Mouse (Mus musculus) ES-E14 (cell line): Measurements from ENCODE around the gene Rcsd1. TPM values are rescaled to one million over a fixed set of nuclear protein-coding genes. Genes with fewer than 3 reads are reported as not detected.
A peak's percentile ranks its signal among the peaks of the same experiment; 100 is the strongest.

Source experiments
- DNase-seq: peaks from one replicate; pipeline ENCODE4 v3.0.0-alpha.2; 2013; ENCODE audit warnings: low read depth, low spot score
- H3K27ac ChIP-seq: 2 replicates; pipeline ENCODE4 v1.5.1; 2012; ENCODE audit warnings: low read depth, mild to moderate bottlenecking, low read length, moderate library complexity, mixed read lengths; ENCODE audit not compliant: poor library complexity, insufficient read depth, severe bottlenecking
- H3K36me3 ChIP-seq: 2 replicates; pipeline ENCODE4 v1.6.1; 2012; ENCODE audit warnings: mild to moderate bottlenecking, low read length, moderate library complexity, mixed read lengths; ENCODE audit not compliant: control insufficient read depth, poor library complexity, insufficient read depth, severe bottlenecking
- H3K4me1 ChIP-seq, 2 experiments: fragments of 150-350 bp in 1 of 2; sonication (generic) in 1 of 2; 2 replicates each; pipeline ENCODE4 v1.6.1; 2012; ENCODE audit warnings: low read length in 2 of 2, mild to moderate bottlenecking in 1 of 2, mixed read lengths in 1 of 2; ENCODE audit not compliant: control insufficient read depth in 2 of 2, insufficient read depth in 2 of 2, poor library complexity in 1 of 2
- H3K4me3 ChIP-seq, 2 experiments: fragments of 150-350 bp in 1 of 2; sonication (generic) in 1 of 2; 2 replicates each; pipeline ENCODE4 v1.5.1; 2012; ENCODE audit warnings: low read length in 2 of 2, low read depth in 1 of 2, mild to moderate bottlenecking in 1 of 2, mixed read lengths in 1 of 2; ENCODE audit not compliant: insufficient read depth in 1 of 2, poor library complexity in 1 of 2, severe bottlenecking in 1 of 2
- H3K9ac ChIP-seq: 2 replicates; pipeline ENCODE4 v1.6.1; 2012; ENCODE audit warnings: low read depth, mild to moderate bottlenecking, low read length, mixed read lengths; ENCODE audit not compliant: poor library complexity, insufficient read depth, severe bottlenecking
- H3K9me3 ChIP-seq: fragments of 150-350 bp; sonication (generic); 2 replicates; pipeline ENCODE4 v1.6.1; 2012; ENCODE audit warnings: low read depth, mild to moderate bottlenecking, low read length; ENCODE audit not compliant: control insufficient read depth, insufficient read depth
- CHD2 ChIP-seq: IDR thresholded peaks from 2 replicates; pipeline ENCODE4 v1.6.1; 2014; ENCODE audit warnings: mild to moderate bottlenecking, low read depth, low read length, inconsistent platforms
- HCFC1 ChIP-seq: IDR thresholded peaks from 2 replicates; pipeline ENCODE4 v1.6.1; 2012; ENCODE audit warnings: low read length, inconsistent platforms, borderline replicate concordance; ENCODE audit not compliant: insufficient read depth
- MAFK ChIP-seq: IDR thresholded peaks from 2 replicates; pipeline ENCODE4 v1.6.1; 2014; ENCODE audit warnings: mild to moderate bottlenecking, low read depth, low read length, inconsistent platforms; ENCODE audit not compliant: insufficient read depth
- ZC3H11A ChIP-seq: IDR thresholded peaks from 2 replicates; pipeline ENCODE4 v1.6.1; 2012; ENCODE audit warnings: low read depth, mild to moderate bottlenecking, inconsistent platforms, low read length, borderline replicate concordance
- ZNF384 ChIP-seq: IDR thresholded peaks from 2 replicates; pipeline ENCODE4 v1.6.1; 2012; ENCODE audit warnings: low read depth, low read length, inconsistent platforms
- in situ Hi-C, 2 experiments: fragments of 600-800 bp; cut with MboI; formaldehyde crosslinking; loops; one replicate each; pipeline ENCODE4 v1.15.1; 2025; ENCODE audit warnings: low sequenced_read_pairs in 2 of 2, inconsistent platforms in 1 of 2; ENCODE audit not compliant: unreplicated experiment in 2 of 2
- total RNA-seq: library from RNA; depleted of rRNA; stranded (reverse); fragments of 300-350 nt; gene quantifications from 2 replicates; pipeline ENCODE4 v1.2.3, GENCODE M21; 2012

Gene Rcsd1
- total RNA-seq, 1 experiment = 5.4 TPM

GRCm38 (mm10) chr1:165655022-165655421, 54.5 kb downstream of the Rcsd1 start:
- no peak overlapping the region for H3K27ac ChIP-seq
- no peaks in the 10 kb centered on the region for H3K9me3 ChIP-seq
- no peak for TF ChIP-seq MAFK
- TF ChIP-seq HCFC1 = no peak
- TF ChIP-seq ZNF384 = no peak
- TF ChIP-seq ZC3H11A = no peak
- TF ChIP-seq CHD2 = no peak
- peaks cover 2 to 11% of the 10 kb centered on the region in 2 experiments; a peak in 2 of 4 replicates for H3K4me1 ChIP-seq
- peak overlapping the region; percentile 30 to 55; a peak in 2 of 4 replicates for H3K4me3 ChIP-seq
- DNase-seq = no peak
- no peaks in the 10 kb centered on the region for H3K36me3 ChIP-seq
- in situ Hi-C loops = no loop called here
- H3K9ac ChIP-seq = peak overlapping the region; percentile 55; the same call in 1 of the 2 replicates

- TF ChIP-seq ZNF384 (no peak), CHD2 (no peak), HCFC1 (no peak), ZC3H11A (no peak), MAFK (no peak)
- Histone ChIP-seq H3K27ac (peak overlapping the region; percentile 20; the same call in 1 of the 2 replicates), H3K4me3 (peak overlapping the region in 1 of 2 experiments; percentile 4; a peak in 1 of 4 replicates), H3K9ac (peak overlapping the region; percentile 41; the same call in 1 of the 2 replicates), H3K36me3 (no peaks in the 10 kb centered on the region), H3K9me3 (no peaks in the 10 kb centered on the region), H3K4me1 (peaks cover 2 to 11% of the 10 kb centered on the region in 2 experiments; a peak in 2 of 4 replicates)
- DNase-seq = no peak
- in situ Hi-C loops = no loop called here
Measured at GRCm38 (mm10) chr1:165653126-165653885, 56.3 kb downstream of the Rcsd1 start.

GRCm38 (mm10) chr1:165652507-165652906, 57.0 kb downstream of the Rcsd1 start:
- no peaks in the 10 kb centered on the region for H3K36me3 ChIP-seq
- DNase-seq = no peak
- no peak for TF ChIP-seq HCFC1
- no peaks in the 10 kb centered on the region for H3K9me3 ChIP-seq
- H3K27ac ChIP-seq = peak overlapping the region; percentile 53; the same call in 1 of the 2 replicates
- H3K9ac ChIP-seq = no peak overlapping the region
- H3K4me3 ChIP-seq = no peak overlapping the region
- peaks cover 2 to 11% of the 10 kb centered on the region in 2 experiments; a peak in 2 of 4 replicates for H3K4me1 ChIP-seq
- in situ Hi-C loops = no loop called here

- no peak for TF ChIP-seq HCFC1
- no peak for TF ChIP-seq ZC3H11A
- TF ChIP-seq CHD2 = no peak
- TF ChIP-seq MAFK = no peak
- no peak for TF ChIP-seq ZNF384
- Histone ChIP-seq H3K4me1 (peaks cover 2 to 11% of the 10 kb centered on the region in 2 experiments; a peak in 2 of 4 replicates), H3K9me3 (no peaks in the 10 kb centered on the region), H3K4me3 (no peak overlapping the region), H3K36me3 (no peaks in the 10 kb centered on the region), H3K27ac (no peak overlapping the region), H3K9ac (no peak overlapping the region)
- DNase-seq = no peak
- in situ Hi-C loops = no loop called here
Measured at GRCm38 (mm10) chr1:165651158-165651557, 58.4 kb downstream of the Rcsd1 start.
